Mouse (Mus musculus) ovary, postnatal 14 days (tissue): Measurements from ENCODE around the gene Hapln2.

Source experiments
- DNase-seq: peaks from one replicate; pipeline ENCODE4 v3.0.0; 2022; ENCODE audit warnings: low spot score

Hapln2 gene

GRCm38 (mm10) chr3:88027434-88028186 lies at the start of gene Hapln2:
Hapln2 (minus strand) TSS chr3:88027583.
- no peak for DNase-seq

- no peak for DNase-seq
Measured at GRCm38 (mm10) chr3:88074766-88075165, 47.4 kb upstream of the Hapln2 start.

- DNase-seq, result no peak
Measured at GRCm38 (mm10) chr3:88074351-88074750, 47.0 kb upstream of the Hapln2 start.

GRCm38 (mm10) chr3:88073631-88074030 lies 46.2 kb upstream of the Hapln2 start:
- no peak for DNase-seq

GRCm38 (mm10) chr3:88071783-88072182 lies 44.4 kb upstream of the Hapln2 start:
- DNase-seq, result peak; percentile 93

GRCm38 (mm10) chr3:88068386-88068785 lies 41.0 kb upstream of the Hapln2 start:
- DNase-seq, result no peak

- peak; percentile 79 for DNase-seq
Measured at GRCm38 (mm10) chr3:88057902-88058696, 30.7 kb upstream of the Hapln2 start, which contains the start of gene Naxe. Naxe (minus strand) TSS chr3:88058495.

GRCm38 (mm10) chr3:88057030-88057429 lies 29.6 kb upstream of the Hapln2 start:
- DNase-seq, result no peak

GRCm38 (mm10) chr3:88049532-88049931 lies 22.1 kb upstream of the Hapln2 start:
- DNase-seq, result no peak

- peak; percentile 83 for DNase-seq
Measured at GRCm38 (mm10) chr3:88042661-88043421, 15.5 kb upstream of the Hapln2 start, which contains the start of gene Gpatch4. Gpatch4 (plus strand) TSS chr3:88043108.

- DNase-seq, result no peak
Measured at GRCm38 (mm10) chr3:88035561-88036293, 8.3 kb upstream of the Hapln2 start.

- DNase-seq, result no peak
Measured at GRCm38 (mm10) chr3:88033506-88033905, 6.1 kb upstream of the Hapln2 start.

GRCm38 (mm10) chr3:88030608-88031395 lies 3.4 kb upstream of the Hapln2 start:
- DNase-seq, result no peak

- no peak for DNase-seq
Measured at GRCm38 (mm10) chr3:88026823-88027222, 560 bp downstream of the Hapln2 start.

GRCm38 (mm10) chr3:88023192-88024074 lies 4.0 kb downstream of the Hapln2 start:
- no peak for DNase-seq

GRCm38 (mm10) chr3:88022322-88023191 lies 4.8 kb downstream of the Hapln2 start:
- peak; percentile 75 for DNase-seq

GRCm38 (mm10) chr3:88010634-88011265 lies 16.6 kb downstream of the Hapln2 start:
- no peak for DNase-seq
